In the genomic region with DNA sequence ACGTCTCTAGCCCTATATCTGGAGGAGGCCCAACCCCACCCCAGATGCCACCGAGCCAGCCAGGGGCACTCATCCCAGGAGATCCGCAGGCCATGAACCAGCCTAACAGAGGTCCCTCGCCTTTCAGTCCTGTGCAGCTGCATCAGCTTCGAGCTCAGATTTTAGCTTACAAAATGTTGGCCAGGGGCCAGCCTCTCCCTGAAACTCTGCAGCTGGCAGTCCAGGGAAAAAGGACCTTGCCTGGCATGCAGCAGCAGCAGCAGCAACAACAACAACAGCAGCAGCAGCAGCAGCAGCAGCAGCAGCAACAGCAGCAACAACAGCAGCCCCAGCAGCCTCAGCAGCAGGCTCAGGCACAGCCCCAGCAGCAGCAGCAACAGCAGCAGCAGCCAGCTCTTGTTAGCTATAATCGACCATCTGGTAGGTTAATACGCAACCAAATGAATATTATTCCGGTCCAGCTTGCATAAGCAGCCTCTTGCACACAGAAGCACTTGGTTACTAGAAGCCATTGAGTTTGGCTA, we compare ENCODE assay signal across 8 mouse cellular contexts. TPM values are rescaled to one million over a fixed set of nuclear protein-coding genes. Genes with fewer than 3 reads are reported as not detected.
A peak's percentile ranks its signal among the peaks of the same experiment; 100 is the strongest.
DNase-seq lines count a peak whose midpoint lies in the region; ATAC-seq and TF ChIP-seq lines count a peak whose summit lies in the region.

No protein-coding gene starts in this region.

- no peak overlapping the region for H3K4me3 ChIP-seq in left cerebral cortex, adult 2 months
- H3K4me3 ChIP-seq in embryonic facial prominence, embryonic 13.5 days = no peak overlapping the region
- no peak overlapping the region for H3K4me3 ChIP-seq in hindbrain, embryonic 13.5 days
- H3K4me3 ChIP-seq in liver, embryonic 11.5 days (ENCODE audit: low read depth, low read length) = no peak overlapping the region

- 49% methylated on average over 8 of the region's 8 CpGs for WGBS in embryonic facial prominence, embryonic 13.5 days
- WGBS in hindbrain, embryonic 13.5 days = 47% methylated on average over 8 of the region's 8 CpGs
- 72% methylated on average over 8 of the region's 8 CpGs for WGBS in liver, embryonic 11.5 days

- no peaks in the 10 kb centered on the region for H3K9me3 ChIP-seq in embryonic facial prominence, embryonic 13.5 days
- H3K9me3 ChIP-seq in hindbrain, embryonic 13.5 days = no peaks in the 10 kb centered on the region
- H3K9me3 ChIP-seq in liver, embryonic 11.5 days (ENCODE audit: control insufficient read depth, low read length) = no peaks in the 10 kb centered on the region

- H3K27ac ChIP-seq in left cerebral cortex, adult 2 months = no peak overlapping the region
- H3K27ac ChIP-seq in embryonic facial prominence, embryonic 13.5 days = 0 out of 2 replicates have a peak overlapping the region, but pooled peaks have one; percentile 28
- peak overlapping the region; percentile 58 for H3K27ac ChIP-seq in hindbrain, embryonic 13.5 days
- H3K27ac ChIP-seq in liver, embryonic 11.5 days (ENCODE audit: low read depth, low read length) = no peak overlapping the region

- intact Hi-C loops in left cerebral cortex, postnatal 10 days (cut with DNase I) = no loop called here
- intact Hi-C loops in left cerebral cortex, adult 2 months (cut with DNase I) = no loop called here
- intact Hi-C loops in left cerebral cortex, postnatal 36 days (cut with DNase I) = no loop called here

- 0 out of 2 replicates have a peak overlapping the region, but pooled peaks have one; percentile 21 for H3K9ac ChIP-seq in embryonic facial prominence, embryonic 13.5 days
- no peak overlapping the region for H3K9ac ChIP-seq in hindbrain, embryonic 13.5 days
- H3K9ac ChIP-seq in liver, embryonic 11.5 days (ENCODE audit: low read depth, low read length) = no peak overlapping the region

- H3K4me2 ChIP-seq in embryonic facial prominence, embryonic 13.5 days = no peak overlapping the region
- no peak overlapping the region for H3K4me2 ChIP-seq in hindbrain, embryonic 13.5 days
- no peak overlapping the region for H3K4me2 ChIP-seq in liver, embryonic 11.5 days

- peaks cover 11% of the 10 kb centered on the region; the same call in 1 of the 2 replicates for H3K4me1 ChIP-seq in embryonic facial prominence, embryonic 13.5 days
- H3K4me1 ChIP-seq in hindbrain, embryonic 13.5 days (replicated peaks) = 0 out of 2 replicates have a peak, but pooled peaks cover 4% of the 10 kb centered on the region
- no peaks in the 10 kb centered on the region for H3K4me1 ChIP-seq in liver, embryonic 11.5 days (replicated peaks; ENCODE audit: control insufficient read depth, insufficient read depth, low read length)

- no peaks in the 10 kb centered on the region for H3K27me3 ChIP-seq in embryonic facial prominence, embryonic 13.5 days
- H3K27me3 ChIP-seq in hindbrain, embryonic 13.5 days = no peaks in the 10 kb centered on the region
- H3K27me3 ChIP-seq in liver, embryonic 11.5 days (replicated peaks; ENCODE audit: control insufficient read depth, insufficient read depth, low read length) = no peaks in the 10 kb centered on the region

- peak; percentile 41 to 68 for DNase-seq in left cerebral cortex, postnatal 10 days (ENCODE audit: extremely low spot score in 1 of 2, low spot score in 2 of 2)
- DNase-seq in left cerebral cortex, adult 2 months (ENCODE audit: extremely low spot score in 1 of 2, low spot score in 2 of 2) = no peak
- DNase-seq in left cerebral cortex, postnatal 36 days (ENCODE audit: low spot score in 2 of 2) = peak; percentile 22 to 36
- peak; percentile 53 for DNase-seq in right cerebral cortex, postnatal 4 days
- DNase-seq in liver, embryonic 11.5 days (ENCODE audit: low spot score) = no peak

- peaks cover 45% of the 10 kb centered on the region for H3K36me3 ChIP-seq in embryonic facial prominence, embryonic 13.5 days
- 0 out of 2 replicates have a peak, but pooled peaks cover 3% of the 10 kb centered on the region for H3K36me3 ChIP-seq in hindbrain, embryonic 13.5 days
- no peaks in the 10 kb centered on the region for H3K36me3 ChIP-seq in liver, embryonic 11.5 days (ENCODE audit: control insufficient read depth, insufficient read depth, low read length)

- no peak for ATAC-seq in embryonic facial prominence, embryonic 13.5 days (ENCODE audit: insufficient number of reproducible peaks, insufficient read depth, low FRiP score, low TSS enrichment, low read depth)
- peak; percentile 63; the same call in 1 of the 2 replicates for ATAC-seq in hindbrain, embryonic 13.5 days (ENCODE audit: low FRiP score)
- no peak for ATAC-seq in liver, embryonic 11.5 days (replicated peaks; ENCODE audit: low FRiP score)
- ATAC-seq in inflammation-experienced regulatory T-cells, adult 6 months = no peak

- no peak for TF ChIP-seq CTCF in left cerebral cortex, adult 2 months (IDR thresholded peaks at IDR 0.05)

RNA-seq across cellular contexts. Expression of gene Smarca2, which starts 25.9 kb away (rescaled TPM):
- 100 to 1,000 TPM; 205 to 206 TPM for total RNA-seq in left cerebral cortex, postnatal 10 days (2021)
- total RNA-seq in left cerebral cortex, adult 2 months (2021) = 100 to 1,000 TPM; 280 to 296 TPM
- 91.9 and 115 TPM in 2 replicates for polyA plus RNA-seq in embryonic facial prominence, embryonic 13.5 days (2015; fragmentation: Nextera tagmentation; extraction: Ambion mirVana)
- 85.3 and 95.5 TPM in 2 replicates for polyA plus RNA-seq in hindbrain, embryonic 13.5 days (2015; fragmentation: Nextera tagmentation; extraction: Ambion mirVana)
- total RNA-seq in left cerebral cortex, postnatal 36 days (2021) = 100 to 1,000 TPM; 243 to 296 TPM
- polyA plus RNA-seq in liver, embryonic 11.5 days (2014; fragmentation: Nextera tagmentation; extraction: Ambion mirVana) = 16.1 and 16.3 TPM in 2 replicates
- 10 to 100 TPM; 32.3 to 53.5 (median 48.0) TPM for polyA plus RNA-seq in inflammation-experienced regulatory T-cells, adult 6 months (2017; shearing (Covaris generic))

Comparison
In these comparisons a context has a peak if more than half of its experiments do, and no peak if none do; other contexts are left out.
1. DNase-seq: peak in left cerebral cortex, postnatal 10 days (2 of 2), left cerebral cortex, postnatal 36 days (2 of 2) and right cerebral cortex, postnatal 4 days (single experiment); none in left cerebral cortex, adult 2 months (0 of 2) and liver, embryonic 11.5 days (single experiment).
2. H3K27ac ChIP-seq: peak in embryonic facial prominence, embryonic 13.5 days (single experiment) and hindbrain, embryonic 13.5 days (single experiment); none in left cerebral cortex, adult 2 months (single experiment) and liver, embryonic 11.5 days (single experiment).